Mouse (Mus musculus) heart, embryonic 12.5 days (tissue): ENCODE measurements around the gene Ltc4s. TPM values are rescaled to one million over a fixed set of nuclear protein-coding genes. Genes with fewer than 3 reads are reported as not detected.
A peak's percentile ranks its signal among the peaks of the same experiment; 100 is the strongest.

Experiments
- ATAC-seq: fragments of 200-750 bp; cut with Nextera tagmentation; 2 replicates; pipeline ENCODE4 v1.8.0; 2017; ENCODE audit warnings: moderate TSS enrichment, moderate library complexity; ENCODE audit not compliant: insufficient number of reproducible peaks, low FRiP score
- H3K27ac ChIP-seq: fragments of 300-500 bp; sonication (generic); 2 replicates; pipeline ENCODE4 v1.5.1; 2016; ENCODE audit warnings: mild to moderate bottlenecking, moderate library complexity; ENCODE audit not compliant: poor library complexity, severe bottlenecking
- H3K27me3 ChIP-seq: fragments of 300-500 bp; sonication (generic); replicated peaks from 2 replicates; pipeline ENCODE4 v1.6.1; 2016; ENCODE audit warnings: mild to moderate bottlenecking, moderate library complexity
- H3K36me3 ChIP-seq: fragments of 300-500 bp; sonication (generic); 2 replicates; pipeline ENCODE4 v1.6.1; 2016; ENCODE audit warnings: mild to moderate bottlenecking, moderate library complexity
- H3K4me1 ChIP-seq: fragments of 300-500 bp; sonication (generic); replicated peaks from 2 replicates; pipeline ENCODE4 v1.6.1; 2016; ENCODE audit warnings: mild to moderate bottlenecking
- H3K4me2 ChIP-seq: fragments of 300-500 bp; sonication (generic); 2 replicates; pipeline ENCODE4 v1.6.1; 2016; ENCODE audit warnings: mild to moderate bottlenecking, moderate library complexity
- H3K4me3 ChIP-seq: fragments of 300-500 bp; sonication (generic); 2 replicates; pipeline ENCODE4 v1.5.1; 2016; ENCODE audit warnings: mild to moderate bottlenecking
- H3K9ac ChIP-seq: fragments of 300-500 bp; sonication (generic); 2 replicates; pipeline ENCODE4 v1.6.1; 2016; ENCODE audit warnings: mild to moderate bottlenecking, moderate library complexity
- H3K9me3 ChIP-seq: fragments of 300-500 bp; sonication (generic); replicated peaks from 2 replicates; pipeline ENCODE4 v1.6.1; 2016; ENCODE audit warnings: mild to moderate bottlenecking, moderate library complexity
- WGBS: fragments of 180-500 bp; shearing (Covaris S2); methylation state at CpG from one replicate; pipeline ENCODE4 v1.1.7; 2016; 5-methylcytosine and 5-hydroxymethylcytosine counted together
- polyA plus RNA-seq: library from polyadenylated mRNA; unstranded; fragments of >200 nt; fragmentation: Nextera tagmentation; extraction: Ambion mirVana; gene quantifications from 2 replicates; pipeline ENCODE4 v1.2.1, GENCODE M21; 2016

Ltc4s gene
- 0.63 and 0.70 TPM in 2 replicates for polyA plus RNA-seq

DNA sequence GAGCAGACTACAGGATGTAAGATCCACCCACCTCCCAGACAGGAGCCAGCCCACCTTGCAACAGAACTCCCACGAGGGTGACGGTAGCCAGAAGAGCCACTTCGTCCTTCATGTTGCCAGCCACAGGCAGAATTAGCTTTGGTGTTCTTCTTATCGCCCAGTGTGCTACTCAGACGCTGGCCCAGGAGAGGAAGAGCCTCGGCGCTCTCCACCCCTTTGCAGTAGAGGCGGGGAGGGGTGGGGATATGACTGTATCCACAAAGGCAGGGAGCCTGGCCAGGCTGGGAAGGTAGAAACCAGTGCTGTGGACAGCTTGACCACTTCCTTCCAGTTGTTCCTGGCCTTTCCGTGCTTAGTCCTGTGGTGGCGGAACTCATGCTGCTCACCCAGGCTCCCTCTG, at the start of gene Ltc4s:
Gene Ltc4s (minus strand): TSS at position 293 of the 400 bp plus-strand sequence.
- H3K4me2 ChIP-seq: peak within 1 kb of the TSS; percentile 99
- no peak for ATAC-seq
- peak within 1 kb of the TSS; percentile 68 for H3K4me3 ChIP-seq
- H3K36me3 ChIP-seq: peaks cover 18% of the 10 kb centered on the region
- no peak within 1 kb of the TSS for H3K27ac ChIP-seq
- peaks cover 41% of the 10 kb centered on the region for H3K27me3 ChIP-seq
- no peaks in the 10 kb centered on the region for H3K9me3 ChIP-seq
- peak within 1 kb of the TSS; percentile 72; the same call in 1 of the 2 replicates for H3K9ac ChIP-seq
- H3K4me1 ChIP-seq: peaks cover 23% of the 10 kb centered on the region
- WGBS: 23% methylated on average over 10 of the region's 10 CpGs

DNA sequence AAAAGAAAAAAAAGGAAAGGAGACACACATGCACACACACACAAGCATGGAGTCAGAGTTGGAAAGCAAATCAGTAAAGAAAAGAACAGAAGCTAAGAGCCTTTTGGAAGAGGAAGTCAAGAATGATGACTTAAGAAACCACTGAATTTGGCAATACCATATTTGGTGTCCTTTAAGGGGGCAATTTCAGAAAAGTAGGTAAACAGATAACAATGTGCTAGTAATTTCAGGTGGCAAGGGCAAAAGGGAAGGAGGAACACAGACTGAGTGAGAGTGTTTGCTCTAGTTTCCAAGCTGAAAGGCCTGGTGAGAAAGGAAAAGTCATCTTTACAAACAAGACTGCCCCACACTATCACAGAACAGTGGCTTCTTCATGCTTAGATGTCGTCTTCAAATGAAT, 48.0 kb upstream of the Ltc4s start:
- Histone ChIP-seq H3K4me2 (no peak overlapping the region), H3K4me1 (peaks cover 31% of the 10 kb centered on the region), H3K27me3 (no peaks in the 10 kb centered on the region), H3K4me3 (no peak overlapping the region), H3K9me3 (no peaks in the 10 kb centered on the region), H3K36me3 (peaks cover 34% of the 10 kb centered on the region), H3K9ac (no peak overlapping the region), H3K27ac (no peak overlapping the region)
- no peak for ATAC-seq
- WGBS: 84% methylated on average over 1 of the region's 1 CpGs

DNA sequence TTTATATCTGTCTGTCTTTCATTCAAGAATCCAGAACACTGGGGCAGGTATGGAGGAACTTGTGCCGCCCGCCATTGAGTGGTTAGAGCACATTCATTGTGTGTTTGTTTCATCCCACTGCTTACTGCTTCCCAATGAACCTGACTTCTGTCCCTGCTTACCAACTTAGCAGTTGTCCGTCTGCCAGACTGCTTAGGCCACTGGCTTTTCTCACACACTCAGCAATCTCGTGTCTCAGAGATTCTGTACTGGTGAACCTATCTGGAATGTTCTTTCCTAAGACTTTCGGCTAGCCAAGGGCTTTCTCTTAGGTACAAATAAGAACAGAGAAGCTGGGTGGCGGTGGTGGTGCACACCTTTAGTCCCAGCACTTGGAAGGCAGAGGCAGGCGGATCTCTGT, 47.3 kb upstream of the Ltc4s start:
- Histone ChIP-seq H3K4me3 (no peak overlapping the region), H3K9ac (no peak overlapping the region), H3K4me1 (peaks cover 31% of the 10 kb centered on the region), H3K27me3 (no peaks in the 10 kb centered on the region), H3K36me3 (peaks cover 36% of the 10 kb centered on the region), H3K9me3 (no peaks in the 10 kb centered on the region), H3K4me2 (no peak overlapping the region), H3K27ac (no peak overlapping the region)
- ATAC-seq: no peak
- WGBS: 89% methylated on average over 7 of the region's 7 CpGs

DNA sequence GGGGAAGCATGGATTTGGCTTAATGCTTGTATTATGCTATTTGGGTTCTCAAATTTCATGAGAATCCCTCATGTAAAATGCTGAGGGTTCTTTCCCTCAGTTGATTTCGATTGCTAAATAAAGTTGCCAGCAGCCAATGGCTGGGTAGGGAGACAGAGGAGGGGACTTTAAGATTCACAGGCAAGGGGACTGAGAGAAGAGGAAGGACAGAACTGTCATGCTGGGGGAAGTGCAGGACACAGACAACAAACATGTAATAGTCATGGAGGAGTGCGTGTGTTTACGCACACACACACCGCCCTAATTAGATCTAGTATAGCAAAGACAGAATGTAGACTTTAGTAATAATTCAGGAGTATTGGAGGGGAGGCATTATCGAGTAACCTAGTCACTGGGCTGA, 46.8 kb upstream of the Ltc4s start:
- H3K36me3 ChIP-seq: peaks cover 39% of the 10 kb centered on the region
- no peak for ATAC-seq
- no peak overlapping the region for H3K27ac ChIP-seq
- no peak overlapping the region for H3K4me3 ChIP-seq
- H3K4me1 ChIP-seq: peaks cover 28% of the 10 kb centered on the region
- 92% methylated on average over 5 of the region's 5 CpGs for WGBS
- no peak overlapping the region for H3K4me2 ChIP-seq
- no peaks in the 10 kb centered on the region for H3K9me3 ChIP-seq
- H3K9ac ChIP-seq: no peak overlapping the region
- H3K27me3 ChIP-seq: no peaks in the 10 kb centered on the region

DNA sequence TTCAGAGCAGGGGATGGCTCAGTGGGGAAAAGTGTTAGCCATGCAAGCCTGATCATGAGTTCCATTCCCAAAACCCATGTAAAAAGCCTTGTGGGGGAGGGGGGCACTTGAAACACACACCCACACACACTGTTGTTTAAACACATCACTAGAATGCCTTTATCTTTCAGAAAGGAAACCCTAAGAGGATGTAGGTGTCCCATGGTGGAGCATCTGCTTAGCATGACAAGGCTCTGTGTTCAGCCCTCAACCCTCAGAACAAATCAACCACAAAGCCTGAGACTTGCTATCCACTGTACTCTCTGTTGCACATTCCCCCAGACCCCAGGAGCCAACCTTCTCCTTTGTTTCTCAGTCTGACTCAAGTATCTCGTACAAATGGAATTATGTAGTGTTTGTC, 41.6 kb upstream of the Ltc4s start:
- 74% methylated on average over 1 of the region's 1 CpGs for WGBS
- Histone ChIP-seq H3K4me3 (no peak overlapping the region), H3K9me3 (0 out of 2 replicates have a peak, but pooled peaks cover 4% of the 10 kb centered on the region), H3K9ac (no peak overlapping the region), H3K27me3 (no peaks in the 10 kb centered on the region), H3K27ac (no peak overlapping the region), H3K4me2 (no peak overlapping the region), H3K4me1 (peaks cover 18% of the 10 kb centered on the region), H3K36me3 (peaks cover 19% of the 10 kb centered on the region)
- ATAC-seq: no peak

DNA sequence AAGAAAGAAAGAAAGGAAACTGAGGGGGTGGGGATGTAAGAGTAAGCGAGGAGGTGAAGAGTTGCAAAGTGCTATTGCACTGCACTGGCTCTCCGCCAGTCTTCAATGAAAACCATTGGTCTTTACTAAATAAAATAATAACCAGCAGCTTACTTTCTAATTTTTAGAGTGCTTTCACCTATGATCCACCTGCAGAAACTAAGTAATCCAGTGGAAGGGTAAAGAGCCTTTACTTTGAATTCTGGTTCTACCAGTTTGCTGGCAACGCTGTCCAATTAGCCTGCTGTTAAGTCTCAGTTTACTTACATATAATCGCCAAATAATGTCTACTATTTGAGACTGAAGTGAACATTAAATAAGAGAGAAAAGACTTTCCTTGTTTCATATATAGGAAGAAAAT, 40.6 kb upstream of the Ltc4s start:
- Histone ChIP-seq H3K27ac (no peak overlapping the region), H3K9me3 (0 out of 2 replicates have a peak, but pooled peaks cover 4% of the 10 kb centered on the region), H3K9ac (no peak overlapping the region), H3K36me3 (peaks cover 19% of the 10 kb centered on the region), H3K4me1 (peaks cover 27% of the 10 kb centered on the region), H3K4me2 (no peak overlapping the region), H3K4me3 (no peak overlapping the region), H3K27me3 (no peaks in the 10 kb centered on the region)
- 86% methylated on average over 4 of the region's 4 CpGs for WGBS
- ATAC-seq: no peak

DNA sequence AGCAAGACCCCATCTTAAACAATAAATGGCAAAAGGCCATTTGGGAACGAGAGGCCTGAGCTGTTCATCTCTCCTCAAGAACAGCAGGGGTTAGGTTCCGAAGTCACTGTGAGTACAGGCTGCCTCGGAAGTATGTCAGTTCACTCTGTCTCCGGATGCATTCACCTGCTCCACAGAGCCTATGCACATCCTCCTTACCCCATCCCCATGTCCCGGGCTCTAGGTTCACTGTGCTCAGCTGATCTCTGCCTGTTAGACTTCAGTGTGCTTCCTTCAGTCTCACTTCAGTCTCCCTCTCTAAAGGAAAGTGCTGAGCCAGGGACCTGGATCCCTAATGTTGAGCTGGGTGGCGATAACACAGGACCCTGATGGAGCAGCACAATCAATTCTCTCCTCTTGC, 39.3 kb upstream of the Ltc4s start:
- no peak overlapping the region for H3K9ac ChIP-seq
- WGBS: 91% methylated on average over 6 of the region's 6 CpGs
- no peak overlapping the region for H3K27ac ChIP-seq

DNA sequence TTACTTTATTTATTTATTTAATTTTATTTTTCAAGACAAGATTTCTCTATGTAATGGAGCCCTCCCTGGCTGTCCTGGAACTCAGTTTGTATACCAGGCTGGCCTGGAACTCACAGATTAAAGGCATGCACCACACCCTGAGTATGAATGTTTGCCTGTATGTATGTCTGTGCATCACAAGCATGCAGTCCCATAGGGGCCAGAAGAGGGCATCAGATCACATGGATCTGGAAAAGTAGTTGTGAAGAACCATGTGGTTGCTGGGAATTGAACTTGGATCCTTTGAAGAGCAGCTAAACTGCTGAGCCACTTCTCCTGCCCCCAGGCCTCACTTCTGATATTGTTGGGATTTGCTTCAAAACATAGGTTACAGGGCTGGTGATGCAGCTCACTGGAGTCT, 38.6 kb upstream of the Ltc4s start:
- no peak overlapping the region for H3K27ac ChIP-seq
- 0 out of 2 replicates have a peak, but pooled peaks cover 4% of the 10 kb centered on the region for H3K9me3 ChIP-seq
- no peak overlapping the region for H3K4me2 ChIP-seq
- H3K4me3 ChIP-seq: no peak overlapping the region
- no peaks in the 10 kb centered on the region for H3K27me3 ChIP-seq
- peaks cover 37% of the 10 kb centered on the region for H3K4me1 ChIP-seq
- peaks cover 19% of the 10 kb centered on the region for H3K36me3 ChIP-seq
- H3K9ac ChIP-seq: no peak overlapping the region
- ATAC-seq: no peak

More for the DNA sequence above, 39.3 kb upstream of the Ltc4s start:
- H3K4me1 ChIP-seq: peaks cover 30% of the 10 kb centered on the region
- ATAC-seq: no peak
- H3K4me2 ChIP-seq: no peak overlapping the region
- no peak overlapping the region for H3K4me3 ChIP-seq
- peaks cover 19% of the 10 kb centered on the region for H3K36me3 ChIP-seq
- 0 out of 2 replicates have a peak, but pooled peaks cover 4% of the 10 kb centered on the region for H3K9me3 ChIP-seq
- no peaks in the 10 kb centered on the region for H3K27me3 ChIP-seq

DNA sequence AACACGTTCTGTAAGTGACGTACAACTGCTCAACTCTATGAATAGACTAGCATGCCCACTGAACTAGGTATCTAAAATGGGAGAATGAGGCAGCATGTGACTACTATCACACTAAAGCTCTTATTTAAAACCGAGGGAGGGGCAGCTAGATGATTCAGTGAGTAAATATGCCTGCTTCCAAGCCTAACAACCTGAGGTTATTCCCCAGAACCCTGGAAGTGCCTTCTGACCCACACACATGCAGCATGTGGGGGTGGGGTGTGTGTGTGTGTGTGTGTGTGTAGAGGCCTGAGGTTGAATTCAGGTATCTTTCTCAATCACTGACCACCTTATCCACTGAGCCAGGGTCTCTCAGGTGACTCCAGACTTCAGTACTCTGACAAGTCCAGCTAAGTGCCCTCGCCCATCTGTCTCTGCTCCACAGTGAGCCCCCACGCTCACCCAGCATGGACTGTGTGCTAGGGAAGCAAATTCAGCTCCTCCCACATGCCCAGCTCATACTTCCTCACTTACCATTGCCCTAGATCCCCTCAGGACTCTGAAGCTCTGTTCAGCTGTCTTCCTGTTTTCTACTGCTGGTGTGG, 37.2 kb upstream of the Ltc4s start:
- Histone ChIP-seq H3K36me3 (peaks cover 16% of the 10 kb centered on the region), H3K9ac (peak overlapping the region; percentile 60), H3K4me3 (no peak overlapping the region), H3K4me2 (peak overlapping the region; percentile 50), H3K27me3 (no peaks in the 10 kb centered on the region), H3K4me1 (peaks cover 50% of the 10 kb centered on the region), H3K27ac (peak overlapping the region; percentile 92), H3K9me3 (0 out of 2 replicates have a peak, but pooled peaks cover 4% of the 10 kb centered on the region)
- WGBS: 40% methylated on average over 5 of the region's 5 CpGs
- peak; percentile 40; the same call in 1 of the 2 replicates for ATAC-seq

DNA sequence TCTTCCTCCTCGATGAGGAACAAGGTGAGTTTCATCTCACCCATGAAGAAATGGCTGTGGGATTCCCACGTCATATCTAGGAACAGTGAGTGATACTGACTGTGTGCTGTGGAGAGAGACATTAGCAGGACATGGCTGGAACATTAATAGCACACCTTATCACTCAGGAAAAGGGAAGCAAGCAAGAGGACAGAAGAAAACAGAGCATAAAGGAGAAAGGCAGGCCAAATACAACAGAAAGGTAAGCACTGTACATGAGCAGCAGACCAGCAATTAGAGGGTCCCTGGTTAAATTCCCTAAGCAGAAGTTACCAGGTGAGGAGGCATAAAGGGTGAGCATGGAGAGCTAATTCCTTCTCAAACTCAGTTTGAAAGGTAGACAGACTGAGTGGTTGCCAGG, 36.7 kb upstream of the Ltc4s start:
- Histone ChIP-seq H3K9ac (peak overlapping the region; percentile 60), H3K27me3 (no peaks in the 10 kb centered on the region), H3K4me3 (no peak overlapping the region), H3K27ac (peak overlapping the region; percentile 92), H3K4me1 (peaks cover 54% of the 10 kb centered on the region), H3K36me3 (peaks cover 13% of the 10 kb centered on the region; the same call in 1 of the 2 replicates), H3K4me2 (peak overlapping the region; percentile 50), H3K9me3 (0 out of 2 replicates have a peak, but pooled peaks cover 4% of the 10 kb centered on the region)
- ATAC-seq: no peak
- 50% methylated on average over 2 of the region's 2 CpGs for WGBS

DNA sequence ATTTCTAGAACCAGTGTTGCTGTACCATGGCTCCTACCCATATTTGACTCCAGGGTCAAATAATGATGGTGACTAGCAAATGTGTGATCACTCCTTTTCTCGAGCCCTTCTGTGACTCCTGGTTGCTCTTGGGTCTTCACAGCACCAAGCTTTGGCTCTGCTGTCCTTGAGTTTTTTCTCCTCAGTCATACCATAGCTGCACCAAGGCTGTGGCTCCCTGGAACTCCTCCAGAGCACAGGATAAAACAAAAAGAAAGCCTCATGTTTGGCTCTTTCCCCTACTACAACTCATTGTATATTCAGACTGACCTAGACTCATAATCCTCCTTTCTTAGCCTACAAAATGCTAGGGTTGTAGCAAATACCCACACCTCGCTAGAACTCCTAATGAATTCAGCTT, 34.4 kb upstream of the Ltc4s start:
- peaks cover 52% of the 10 kb centered on the region for H3K4me1 ChIP-seq

DNA sequence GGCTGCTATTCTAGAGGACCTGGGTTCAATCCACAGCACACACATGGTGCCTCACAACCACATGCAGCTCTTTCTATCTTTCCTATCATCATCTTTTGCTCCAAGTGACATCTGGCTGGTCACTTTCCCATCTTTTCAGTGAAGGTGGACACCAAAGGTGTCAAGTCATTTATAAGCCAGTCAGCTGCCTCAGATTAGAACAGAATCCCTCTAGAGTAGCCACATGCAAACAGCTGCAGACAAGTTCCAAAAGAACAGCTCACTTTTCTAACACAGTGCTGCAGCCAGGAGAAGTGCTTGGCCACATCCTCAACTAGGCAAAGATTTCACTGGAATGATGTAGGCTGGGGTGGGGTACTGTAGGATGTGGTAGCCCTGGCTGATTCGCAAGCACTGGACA, 31.5 kb upstream of the Ltc4s start:
- Histone ChIP-seq H3K27me3 (no peaks in the 10 kb centered on the region), H3K4me2 (no peak overlapping the region), H3K36me3 (peaks cover 25% of the 10 kb centered on the region), H3K4me1 (peaks cover 36% of the 10 kb centered on the region), H3K4me3 (no peak overlapping the region), H3K9me3 (no peaks in the 10 kb centered on the region), H3K27ac (no peak overlapping the region), H3K9ac (no peak overlapping the region)
- WGBS: 94% methylated on average over 1 of the region's 1 CpGs
- no peak for ATAC-seq

More for the DNA sequence above, 34.4 kb upstream of the Ltc4s start:
- Histone ChIP-seq H3K9me3 (0 out of 2 replicates have a peak, but pooled peaks cover 4% of the 10 kb centered on the region), H3K27me3 (no peaks in the 10 kb centered on the region), H3K4me3 (no peak overlapping the region), H3K9ac (no peak overlapping the region), H3K4me2 (no peak overlapping the region), H3K27ac (no peak overlapping the region), H3K36me3 (peaks cover 9% of the 10 kb centered on the region; the same call in 1 of the 2 replicates)
- no peak for ATAC-seq
- WGBS: 85% methylated on average over 2 of the region's 2 CpGs
